Mouse (Mus musculus): ENCODE data around the gene 2700049A03Rik.

DNA sequence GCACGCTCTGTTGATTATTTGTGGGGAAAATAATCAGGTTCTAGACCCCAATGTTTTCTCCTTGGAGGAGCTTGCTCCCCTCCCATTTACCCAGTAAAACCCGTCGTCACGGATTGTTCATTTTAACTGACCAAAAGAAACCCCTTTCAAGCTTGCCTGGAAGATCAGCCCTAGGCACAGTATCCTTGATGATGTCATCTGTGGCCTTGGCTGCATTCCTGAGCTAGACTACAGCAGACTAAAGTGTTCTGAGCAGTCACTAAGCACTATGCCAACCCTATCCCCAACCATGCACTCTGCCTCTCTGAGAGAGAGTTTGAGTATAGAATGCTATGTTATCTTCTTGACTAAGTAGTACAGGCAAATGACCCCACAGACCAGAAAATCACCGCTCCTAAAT lies 20.2 kb upstream of the 2700049A03Rik start:
- TF ChIP-seq GATA1 (IDR thresholded peaks at IDR 0.05; ENCODE audit: borderline replicate concordance, low read length) (no peak), FLI1 (IDR thresholded peaks at IDR 0.05; ENCODE audit: low read length) (no peak)

All from megakaryocyte, embryonic 14.5 days (primary cell).